8 mouse cellular contexts compared by ENCODE assay signal in the genomic region with DNA sequence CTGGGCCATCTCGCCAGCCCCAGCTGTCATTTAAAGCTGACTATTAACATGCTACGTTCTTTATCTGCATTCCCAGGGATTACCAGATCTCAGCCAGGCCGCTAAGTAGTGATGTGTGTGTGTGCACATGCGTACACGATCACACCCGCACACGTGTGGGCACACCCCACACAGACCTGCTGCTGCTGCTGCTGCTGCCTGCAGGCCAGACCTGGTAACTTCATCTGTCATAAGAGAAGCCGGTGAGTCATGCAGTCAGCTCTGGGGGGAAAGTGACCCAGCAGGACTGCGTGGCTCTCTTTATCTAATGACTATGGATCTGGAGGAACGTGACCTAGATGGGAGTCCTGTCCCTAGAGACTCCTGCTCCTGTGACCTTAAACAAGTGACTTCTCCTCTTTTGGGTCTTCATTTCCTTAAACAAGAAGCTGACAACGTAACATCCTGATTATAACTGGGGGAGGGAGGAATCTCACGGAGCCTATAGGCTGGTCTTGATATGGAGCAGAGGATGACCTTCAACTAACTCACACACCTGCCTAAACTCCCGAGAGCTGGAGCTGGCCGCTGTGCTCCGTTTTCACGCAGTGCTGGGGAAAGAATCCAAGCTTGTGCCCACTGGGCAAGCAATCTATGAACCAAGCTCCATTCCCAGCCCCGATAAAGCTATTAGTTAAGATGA. TPM values are rescaled to one million over a fixed set of nuclear protein-coding genes. Genes with fewer than 3 reads are reported as not detected.
A peak's percentile ranks its signal among the peaks of the same experiment; 100 is the strongest.
DNase-seq lines count a peak whose midpoint lies in the region; ATAC-seq and TF ChIP-seq lines count a peak whose summit lies in the region.

No protein-coding gene starts in this region.

- TF ChIP-seq CTCF in cerebellum, adult 2 months (IDR thresholded peaks at IDR 0.05; ENCODE audit: borderline replicate concordance, insufficient read depth, low read depth, low read length): no peak
- TF ChIP-seq CTCF in embryonic fibroblast, embryonic 13.5 days (IDR thresholded peaks at IDR 0.05; ENCODE audit: borderline replicate concordance, insufficient read depth, low read length): 0 out of 2 replicates have a peak, but pooled peaks have one; percentile 23
- peak; percentile 16; the same call in 1 of the 2 replicates for TF ChIP-seq CTCF in midbrain, postnatal 0 days (IDR thresholded peaks at IDR 0.05)

- no peak overlapping the region for H3K4me3 ChIP-seq in cerebellum, adult 2 months (replicated peaks; ENCODE audit: insufficient read depth, low read depth, low read length)
- H3K4me3 ChIP-seq in midbrain, embryonic 13.5 days (replicated peaks): no peak overlapping the region
- H3K4me3 ChIP-seq in midbrain, embryonic 15.5 days: no peak overlapping the region
- H3K4me3 ChIP-seq in embryonic fibroblast, embryonic 13.5 days (ENCODE audit: insufficient read depth, low read length): no peak overlapping the region
- no peak overlapping the region for H3K4me3 ChIP-seq in midbrain, postnatal 0 days (ENCODE audit: low read depth, low read length)

- no peak overlapping the region for H3K9ac ChIP-seq in midbrain, embryonic 13.5 days (replicated peaks)
- H3K9ac ChIP-seq in midbrain, embryonic 15.5 days: no peak overlapping the region
- no peak overlapping the region for H3K9ac ChIP-seq in midbrain, postnatal 0 days (replicated peaks; ENCODE audit: low read length, poor library complexity, severe bottlenecking)

- ATAC-seq in midbrain, embryonic 13.5 days: 0 out of 2 replicates have a peak, but pooled peaks have one; percentile 47
- ATAC-seq in midbrain, embryonic 15.5 days (replicated peaks): no peak; the same call in 1 of the 2 replicates
- ATAC-seq in midbrain, postnatal 0 days (ENCODE audit: low FRiP score): peak; percentile 58; the same call in 1 of the 2 replicates

- peaks cover 77% of the 10 kb centered on the region for H3K36me3 ChIP-seq in midbrain, embryonic 13.5 days
- H3K36me3 ChIP-seq in midbrain, embryonic 15.5 days (replicated peaks): peaks cover 11% of the 10 kb centered on the region; the same call in 1 of the 2 replicates
- H3K36me3 ChIP-seq in midbrain, postnatal 0 days (ENCODE audit: insufficient read depth, low read length): peaks cover 35% of the 10 kb centered on the region

- no peaks in the 10 kb centered on the region for H3K27me3 ChIP-seq in cerebellum, adult 2 months (ENCODE audit: control insufficient read depth, insufficient read depth, low read length)
- no peaks in the 10 kb centered on the region for H3K27me3 ChIP-seq in midbrain, embryonic 13.5 days
- no peaks in the 10 kb centered on the region for H3K27me3 ChIP-seq in midbrain, embryonic 15.5 days (replicated peaks)
- no peaks in the 10 kb centered on the region for H3K27me3 ChIP-seq in midbrain, postnatal 0 days (ENCODE audit: insufficient read depth, low read length)

- no peak overlapping the region for H3K4me2 ChIP-seq in midbrain, embryonic 13.5 days (replicated peaks)
- no peak overlapping the region for H3K4me2 ChIP-seq in midbrain, embryonic 15.5 days
- H3K4me2 ChIP-seq in midbrain, postnatal 0 days (ENCODE audit: low read depth, low read length, poor library complexity, severe bottlenecking): no peak overlapping the region

- no peak for TF ChIP-seq POLR2A in cerebellum, adult 2 months (IDR thresholded peaks at IDR 0.05; ENCODE audit: borderline replicate concordance, insufficient read depth, low read length)
- TF ChIP-seq POLR2A in embryonic fibroblast, embryonic 13.5 days (IDR thresholded peaks at IDR 0.05; ENCODE audit: low read depth, low read length): no peak

- H3K4me1 ChIP-seq in cerebellum, adult 2 months (ENCODE audit: control insufficient read depth, insufficient read depth, low read length): peaks cover 14% of the 10 kb centered on the region
- no peaks in the 10 kb centered on the region for H3K4me1 ChIP-seq in midbrain, embryonic 13.5 days (replicated peaks)
- H3K4me1 ChIP-seq in midbrain, embryonic 15.5 days: no peaks in the 10 kb centered on the region
- no peaks in the 10 kb centered on the region; the same call in 1 of the 2 replicates for H3K4me1 ChIP-seq in embryonic fibroblast, embryonic 13.5 days (ENCODE audit: control insufficient read depth, insufficient read depth, low read length)
- H3K4me1 ChIP-seq in midbrain, postnatal 0 days (ENCODE audit: insufficient read depth, low read length): no peaks in the 10 kb centered on the region

- H3K9me3 ChIP-seq in midbrain, embryonic 13.5 days: no peaks in the 10 kb centered on the region
- no peaks in the 10 kb centered on the region for H3K9me3 ChIP-seq in midbrain, embryonic 15.5 days
- H3K9me3 ChIP-seq in midbrain, postnatal 0 days (ENCODE audit: low read length): no peaks in the 10 kb centered on the region

- no peak for DNase-seq in cerebellum, adult 2 months
- no peak for DNase-seq in cerebellum, adult 18-20 months
- no peak for DNase-seq in midbrain, postnatal 0 days (ENCODE audit: low spot score)
- no peak for DNase-seq in layer of hippocampus, postnatal 36 days
- no peak for DNase-seq in thymus, postnatal 36 days

- peak overlapping the region; percentile 58 for H3K27ac ChIP-seq in cerebellum, adult 2 months (ENCODE audit: insufficient read depth, low read length)
- H3K27ac ChIP-seq in midbrain, embryonic 13.5 days: no peak overlapping the region
- H3K27ac ChIP-seq in midbrain, embryonic 15.5 days: no peak overlapping the region
- no peak overlapping the region for H3K27ac ChIP-seq in embryonic fibroblast, embryonic 13.5 days (ENCODE audit: insufficient read depth, low read length)
- no peak overlapping the region for H3K27ac ChIP-seq in midbrain, postnatal 0 days (ENCODE audit: low read depth, low read length)

- WGBS in cerebellum, adult 2 months: 64% methylated on average over 17 of the region's 17 CpGs
- WGBS in midbrain, embryonic 13.5 days: 89% methylated on average over 17 of the region's 17 CpGs
- WGBS in midbrain, embryonic 15.5 days: 93% methylated on average over 17 of the region's 17 CpGs
- 91% methylated on average over 17 of the region's 17 CpGs for WGBS in midbrain, postnatal 0 days

RNA-seq across cellular contexts. Expression of a gene that starts 54.0 kb away (rescaled TPM):
- polyA plus RNA-seq in cerebellum, adult 2 months (2012; rRNA removed): 20.7 and 24.3 TPM in 2 replicates
- 67.6 and 70.1 TPM in 2 replicates for polyA plus RNA-seq in midbrain, embryonic 13.5 days (2015; fragmentation: Nextera tagmentation; extraction: Ambion mirVana)
- 50.1 and 50.9 TPM in 2 replicates for polyA plus RNA-seq in midbrain, embryonic 15.5 days (2015; fragmentation: Nextera tagmentation; extraction: Ambion mirVana)
- 132 and 164 TPM in 2 replicates for polyA plus RNA-seq in embryonic fibroblast, embryonic 13.5 days (2011; ENCODE audit: insufficient read length, low read depth, missing spikeins)
- 54.4 and 74.2 TPM in 2 replicates for total RNA-seq in midbrain, postnatal 0 days (2014; rRNA removed)
- polyA plus RNA-seq in midbrain, postnatal 0 days (2015; fragmentation: Nextera tagmentation; extraction: Ambion mirVana): 32.7 and 42.7 TPM in 2 replicates
- 10 to 100 TPM; 38.1 to 39.7 TPM for total RNA-seq in layer of hippocampus, postnatal 36 days (2021)
